Mouse (Mus musculus): ENCODE measurements around the gene Gstm7. TPM values are rescaled to one million over a fixed set of nuclear protein-coding genes. Genes with fewer than 3 reads are reported as not detected.
A peak's percentile ranks its signal among the peaks of the same experiment; 100 is the strongest.

The Gstm7 gene
- total RNA-seq, 1 experiment: 1.6 TPM

GRCm38 (mm10) chr3:107941261-107941660, 9.6 kb upstream of the Gstm7 start:
- no peak overlapping the region for H3K27ac ChIP-seq (ENCODE audit: insufficient read depth, low read depth, low read length, poor library complexity, severe bottlenecking)
- H3K4me3 ChIP-seq (ENCODE audit: insufficient read depth in 1 of 2, low read depth in 1 of 2, low read length in 2 of 2, poor library complexity in 1 of 2, severe bottlenecking in 1 of 2): no peak overlapping the region
- H3K36me3 ChIP-seq (ENCODE audit: control insufficient read depth, insufficient read depth, low read length, poor library complexity, severe bottlenecking): no peaks in the 10 kb centered on the region
- H3K4me1 ChIP-seq (ENCODE audit: control insufficient read depth in 2 of 2, insufficient read depth in 2 of 2, low read length in 2 of 2, poor library complexity in 1 of 2): 0 out of 4 replicates have a peak, but pooled peaks cover 0 to 2% of the 10 kb centered on the region in 2 experiments
- no peak for DNase-seq (ENCODE audit: low read depth, low spot score)
- in situ Hi-C loops (cut with MboI; ENCODE audit: low sequenced_read_pairs in 2 of 2, unreplicated experiment in 2 of 2): no loop called here
- TF ChIP-seq HCFC1 (IDR thresholded peaks at IDR 0.05; ENCODE audit: borderline replicate concordance, insufficient read depth, low read length) (no peak), CHD2 (IDR thresholded peaks at IDR 0.05; ENCODE audit: low read depth, low read length) (no peak), ZNF384 (IDR thresholded peaks at IDR 0.05; ENCODE audit: low read depth, low read length) (no peak), ZC3H11A (IDR thresholded peaks at IDR 0.05; ENCODE audit: borderline replicate concordance, low read depth, low read length) (no peak), MAFK (IDR thresholded peaks at IDR 0.05; ENCODE audit: insufficient read depth, low read depth, low read length) (no peak)
- H3K9ac ChIP-seq (ENCODE audit: insufficient read depth, low read depth, low read length, poor library complexity, severe bottlenecking): no peak overlapping the region
- H3K9me3 ChIP-seq (ENCODE audit: control insufficient read depth, insufficient read depth, low read depth, low read length): no peaks in the 10 kb centered on the region

- no peak overlapping the region for H3K9ac ChIP-seq (ENCODE audit: insufficient read depth, low read depth, low read length, poor library complexity, severe bottlenecking)
- H3K4me1 ChIP-seq (ENCODE audit: control insufficient read depth in 2 of 2, insufficient read depth in 2 of 2, low read length in 2 of 2, poor library complexity in 1 of 2): 0 out of 4 replicates have a peak, but pooled peaks cover 0 to 2% of the 10 kb centered on the region in 2 experiments
- DNase-seq (ENCODE audit: low read depth, low spot score): no peak
- H3K4me3 ChIP-seq (ENCODE audit: insufficient read depth in 1 of 2, low read depth in 1 of 2, low read length in 2 of 2, poor library complexity in 1 of 2, severe bottlenecking in 1 of 2): no peak overlapping the region
- no peak overlapping the region for H3K27ac ChIP-seq (ENCODE audit: insufficient read depth, low read depth, low read length, poor library complexity, severe bottlenecking)
- in situ Hi-C loops (cut with MboI; ENCODE audit: low sequenced_read_pairs in 2 of 2, unreplicated experiment in 2 of 2): no loop called here
- TF ChIP-seq CHD2 (IDR thresholded peaks at IDR 0.05; ENCODE audit: low read depth, low read length) (no peak), MAFK (IDR thresholded peaks at IDR 0.05; ENCODE audit: insufficient read depth, low read depth, low read length) (no peak), ZNF384 (IDR thresholded peaks at IDR 0.05; ENCODE audit: low read depth, low read length) (no peak), ZC3H11A (IDR thresholded peaks at IDR 0.05; ENCODE audit: borderline replicate concordance, low read depth, low read length) (no peak), HCFC1 (IDR thresholded peaks at IDR 0.05; ENCODE audit: borderline replicate concordance, insufficient read depth, low read length) (no peak)
- no peaks in the 10 kb centered on the region for H3K9me3 ChIP-seq (ENCODE audit: control insufficient read depth, insufficient read depth, low read depth, low read length)
- H3K36me3 ChIP-seq (ENCODE audit: control insufficient read depth, insufficient read depth, low read length, poor library complexity, severe bottlenecking): no peaks in the 10 kb centered on the region
Measured at GRCm38 (mm10) chr3:107940524-107940923, 8.9 kb upstream of the Gstm7 start.

GRCm38 (mm10) chr3:107939830-107940229, 8.2 kb upstream of the Gstm7 start:
- in situ Hi-C loops (cut with MboI; ENCODE audit: low sequenced_read_pairs in 2 of 2, unreplicated experiment in 2 of 2): no loop called here
- Histone ChIP-seq H3K4me1 (ENCODE audit: control insufficient read depth in 2 of 2, insufficient read depth in 2 of 2, low read length in 2 of 2, poor library complexity in 1 of 2) (0 out of 4 replicates have a peak, but pooled peaks cover 0 to 2% of the 10 kb centered on the region in 2 experiments), H3K27ac (ENCODE audit: insufficient read depth, low read depth, low read length, poor library complexity, severe bottlenecking) (no peak overlapping the region), H3K4me3 (ENCODE audit: insufficient read depth in 1 of 2, low read depth in 1 of 2, low read length in 2 of 2, poor library complexity in 1 of 2, severe bottlenecking in 1 of 2) (no peak overlapping the region), H3K9ac (ENCODE audit: insufficient read depth, low read depth, low read length, poor library complexity, severe bottlenecking) (no peak overlapping the region), H3K36me3 (ENCODE audit: control insufficient read depth, insufficient read depth, low read length, poor library complexity, severe bottlenecking) (no peaks in the 10 kb centered on the region), H3K9me3 (ENCODE audit: control insufficient read depth, insufficient read depth, low read depth, low read length) (no peaks in the 10 kb centered on the region)
- TF ChIP-seq CHD2 (IDR thresholded peaks at IDR 0.05; ENCODE audit: low read depth, low read length) (no peak), MAFK (IDR thresholded peaks at IDR 0.05; ENCODE audit: insufficient read depth, low read depth, low read length) (no peak), ZNF384 (IDR thresholded peaks at IDR 0.05; ENCODE audit: low read depth, low read length) (no peak), ZC3H11A (IDR thresholded peaks at IDR 0.05; ENCODE audit: borderline replicate concordance, low read depth, low read length) (no peak), HCFC1 (IDR thresholded peaks at IDR 0.05; ENCODE audit: borderline replicate concordance, insufficient read depth, low read length) (no peak)
- DNase-seq (ENCODE audit: low read depth, low spot score): no peak

- Histone ChIP-seq H3K36me3 (ENCODE audit: control insufficient read depth, insufficient read depth, low read length, poor library complexity, severe bottlenecking) (no peaks in the 10 kb centered on the region), H3K9ac (ENCODE audit: insufficient read depth, low read depth, low read length, poor library complexity, severe bottlenecking) (no peak overlapping the region; the same call in 1 of the 2 replicates), H3K27ac (ENCODE audit: insufficient read depth, low read depth, low read length, poor library complexity, severe bottlenecking) (no peak overlapping the region), H3K4me1 (ENCODE audit: control insufficient read depth in 2 of 2, insufficient read depth in 2 of 2, low read length in 2 of 2, poor library complexity in 1 of 2) (0 out of 4 replicates have a peak, but pooled peaks cover 0 to 2% of the 10 kb centered on the region in 2 experiments), H3K9me3 (ENCODE audit: control insufficient read depth, insufficient read depth, low read depth, low read length) (no peaks in the 10 kb centered on the region), H3K4me3 (ENCODE audit: insufficient read depth in 1 of 2, low read depth in 1 of 2, low read length in 2 of 2, poor library complexity in 1 of 2, severe bottlenecking in 1 of 2) (no peak overlapping the region)
- peak; percentile 54 for DNase-seq (ENCODE audit: low read depth, low spot score)
- in situ Hi-C loops (cut with MboI; ENCODE audit: low sequenced_read_pairs in 2 of 2, unreplicated experiment in 2 of 2): no loop called here
- TF ChIP-seq MAFK (IDR thresholded peaks at IDR 0.05; ENCODE audit: insufficient read depth, low read depth, low read length) (0 out of 2 replicates have a peak, but pooled peaks have one; percentile 48), HCFC1 (IDR thresholded peaks at IDR 0.05; ENCODE audit: borderline replicate concordance, insufficient read depth, low read length) (no peak), ZC3H11A (IDR thresholded peaks at IDR 0.05; ENCODE audit: borderline replicate concordance, low read depth, low read length) (no peak)
Measured at GRCm38 (mm10) chr3:107939403-107939802, 7.8 kb upstream of the Gstm7 start.

GRCm38 (mm10) chr3:107935888-107936287, 4.3 kb upstream of the Gstm7 start:
- no peak for TF ChIP-seq CHD2 (IDR thresholded peaks at IDR 0.05; ENCODE audit: low read depth, low read length)
- TF ChIP-seq ZNF384 (IDR thresholded peaks at IDR 0.05; ENCODE audit: low read depth, low read length): no peak
- no peak for DNase-seq (ENCODE audit: low read depth, low spot score)
- peaks cover 3 to 6% of the 10 kb centered on the region in 2 experiments; a peak in 2 of 4 replicates for H3K4me1 ChIP-seq (ENCODE audit: control insufficient read depth in 2 of 2, insufficient read depth in 2 of 2, low read length in 2 of 2, poor library complexity in 1 of 2)
- no peak overlapping the region for H3K9ac ChIP-seq (ENCODE audit: insufficient read depth, low read depth, low read length, poor library complexity, severe bottlenecking)
- H3K9me3 ChIP-seq (ENCODE audit: control insufficient read depth, insufficient read depth, low read depth, low read length): no peaks in the 10 kb centered on the region
- no peaks in the 10 kb centered on the region for H3K36me3 ChIP-seq (ENCODE audit: control insufficient read depth, insufficient read depth, low read length, poor library complexity, severe bottlenecking)
- in situ Hi-C loops (cut with MboI; ENCODE audit: low sequenced_read_pairs in 2 of 2, unreplicated experiment in 2 of 2): no loop called here
- H3K27ac ChIP-seq (ENCODE audit: insufficient read depth, low read depth, low read length, poor library complexity, severe bottlenecking): no peak overlapping the region
- H3K4me3 ChIP-seq (ENCODE audit: insufficient read depth in 1 of 2, low read depth in 1 of 2, low read length in 2 of 2, poor library complexity in 1 of 2, severe bottlenecking in 1 of 2): no peak overlapping the region
